Mouse (Mus musculus) macrophage (primary cell): ENCODE measurements around the gene Usp5. TPM values are rescaled to one million over a fixed set of nuclear protein-coding genes. Genes with fewer than 3 reads are reported as not detected.
"Not testable (repeated sequence)": the region's sequence is repeated elsewhere in the genome, so short reads cannot be mapped to it uniquely, and the experiment has no call there.

Experiments
- H3K27ac ChIP-seq: fragments of 350-480 bp; formaldehyde crosslinking; 2 replicates; pipeline ENCODE4 v1.9.0; 2021
- H3K36me3 ChIP-seq: fragments of 350-480 bp; formaldehyde crosslinking; 2 replicates; pipeline ENCODE4 v1.9.0; 2021; ENCODE audit errors: inconsistent target
- H3K4me3 ChIP-seq: fragments of 350-480 bp; formaldehyde crosslinking; 2 replicates; pipeline ENCODE4 v1.9.0; 2021; ENCODE audit errors: inconsistent target
- H3K79me2 ChIP-seq: fragments of 350-480 bp; formaldehyde crosslinking; 2 replicates; pipeline ENCODE4 v1.9.0; 2021; ENCODE audit errors: inconsistent target
- WGBS: methylation state at CpG from one replicate; pipeline ENCODE4 v1.1.7; 2026; ENCODE audit warnings: inconsistent platforms; ENCODE audit not compliant: missing documents; 5-methylcytosine and 5-hydroxymethylcytosine counted together
- polyA plus RNA-seq: library from polyadenylated mRNA; stranded (reverse); fragments of 250-400 nt; gene quantifications from 3 replicates; pipeline ENCODE4 v1.2.4, GENCODE M21; 2018; ENCODE audit warnings: inconsistent platforms

The Usp5 gene
- polyA plus RNA-seq, 1 experiment from 2014 or later, result 61.4 TPM

GRCm38 (mm10) chr6:124803061-124803460 lies 26.2 kb downstream of the Usp5 start:
- Histone ChIP-seq H3K79me2 (peaks cover 4% of the 10 kb centered on the region; the same call in 1 of the 2 replicates), H3K4me3 (no peak overlapping the region), H3K27ac (no peak overlapping the region), H3K36me3 (no peaks in the 10 kb centered on the region)
- 97% methylated on average over 3 of the region's 3 CpGs for WGBS

- H3K4me3 ChIP-seq, H3K27ac ChIP-seq, H3K79me2 ChIP-seq, H3K36me3 ChIP-seq: not testable (repeated sequence)
- 58% methylated on average over 4 of the region's 9 CpGs for WGBS
These were observed 26.9 kb downstream of the Usp5 start for GRCm38 (mm10) chr6:124802400-124802799.

GRCm38 (mm10) chr6:124796200-124796599 lies 33.1 kb downstream of the Usp5 start:
- no peaks in the 10 kb centered on the region for H3K36me3 ChIP-seq
- H3K4me3 ChIP-seq, result no peak overlapping the region
- 90% methylated on average over 2 of the region's 2 CpGs for WGBS
- no peaks in the 10 kb centered on the region for H3K79me2 ChIP-seq
- H3K27ac ChIP-seq, result no peak overlapping the region

DNA sequence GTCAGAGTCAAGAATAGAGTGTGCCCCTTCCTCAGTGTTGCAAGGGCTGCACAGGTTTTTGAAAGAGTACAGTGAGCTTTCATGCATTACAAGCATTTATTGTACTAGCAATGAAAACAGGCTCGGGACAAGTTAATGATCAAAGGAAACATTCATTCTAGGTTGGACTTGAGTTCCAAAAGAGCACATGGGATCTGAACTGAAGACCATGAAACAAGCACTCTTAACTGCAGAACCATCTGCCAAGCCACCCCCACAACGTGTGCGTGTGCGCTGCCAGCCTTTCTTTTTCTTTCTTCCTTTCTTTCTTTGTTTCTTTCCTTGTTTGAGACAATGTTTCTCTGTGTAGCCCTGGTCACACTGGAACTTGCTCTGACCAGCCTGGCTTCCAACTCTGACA lies 33.5 kb downstream of the Usp5 start:
- Histone ChIP-seq H3K36me3 (no peaks in the 10 kb centered on the region), H3K27ac (no peak overlapping the region)
- WGBS, result 94% methylated on average over 4 of the region's 4 CpGs

DNA sequence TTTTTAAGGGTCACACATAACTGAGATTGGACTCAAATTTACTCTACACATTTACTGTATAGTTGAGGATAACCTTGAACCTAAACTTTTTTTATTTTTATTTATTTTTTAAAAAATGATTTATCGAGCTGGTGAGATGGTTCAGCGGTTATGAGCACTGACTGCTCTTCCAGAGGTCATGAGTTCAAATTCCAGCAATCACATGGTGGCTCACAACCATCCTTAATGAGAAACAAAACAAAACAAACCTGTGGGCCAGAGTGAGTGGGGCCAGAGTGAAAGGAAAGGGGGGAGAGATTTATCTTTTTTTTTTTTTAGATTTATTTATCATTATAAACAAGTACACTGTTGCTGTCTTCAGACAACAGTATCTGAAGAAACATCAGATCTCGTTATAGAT lies 37.4 kb downstream of the Usp5 start:
- H3K27ac ChIP-seq, result no peak overlapping the region
- WGBS, result 95% methylated on average over 3 of the region's 3 CpGs
- no peaks in the 10 kb centered on the region for H3K79me2 ChIP-seq
- no peak overlapping the region for H3K4me3 ChIP-seq
- H3K36me3 ChIP-seq, result no peaks in the 10 kb centered on the region

More for the DNA sequence above, 33.5 kb downstream of the Usp5 start:
- Histone ChIP-seq H3K4me3 (no peak overlapping the region), H3K79me2 (no peaks in the 10 kb centered on the region)

- no peaks in the 10 kb centered on the region for H3K36me3 ChIP-seq
- WGBS, result 83% methylated on average over 4 of the region's 4 CpGs
- H3K27ac ChIP-seq, result no peak overlapping the region
- no peaks in the 10 kb centered on the region for H3K79me2 ChIP-seq
- no peak overlapping the region for H3K4me3 ChIP-seq
These were observed 39.2 kb downstream of the Usp5 start for GRCm38 (mm10) chr6:124790121-124790520.

GRCm38 (mm10) chr6:124789519-124789918 lies 39.8 kb downstream of the Usp5 start:
- no peaks in the 10 kb centered on the region for H3K79me2 ChIP-seq
- H3K27ac ChIP-seq, result no peak overlapping the region
- no peaks in the 10 kb centered on the region for H3K36me3 ChIP-seq
- H3K4me3 ChIP-seq, result no peak overlapping the region
- WGBS, result 95% methylated on average over 4 of the region's 4 CpGs

GRCm38 (mm10) chr6:124787722-124788121 lies 41.6 kb downstream of the Usp5 start:
- no peaks in the 10 kb centered on the region for H3K36me3 ChIP-seq
- H3K27ac ChIP-seq, result no peak overlapping the region
- no peaks in the 10 kb centered on the region for H3K79me2 ChIP-seq
- WGBS, result 86% methylated on average over 10 of the region's 10 CpGs
- H3K4me3 ChIP-seq, result no peak overlapping the region

GRCm38 (mm10) chr6:124786756-124787420 lies 42.4 kb downstream of the Usp5 start:
- Histone ChIP-seq H3K27ac (no peak overlapping the region), H3K36me3 (no peaks in the 10 kb centered on the region), H3K4me3 (no peak overlapping the region), H3K79me2 (no peaks in the 10 kb centered on the region)
- 40% methylated on average over 8 of the region's 8 CpGs for WGBS

DNA sequence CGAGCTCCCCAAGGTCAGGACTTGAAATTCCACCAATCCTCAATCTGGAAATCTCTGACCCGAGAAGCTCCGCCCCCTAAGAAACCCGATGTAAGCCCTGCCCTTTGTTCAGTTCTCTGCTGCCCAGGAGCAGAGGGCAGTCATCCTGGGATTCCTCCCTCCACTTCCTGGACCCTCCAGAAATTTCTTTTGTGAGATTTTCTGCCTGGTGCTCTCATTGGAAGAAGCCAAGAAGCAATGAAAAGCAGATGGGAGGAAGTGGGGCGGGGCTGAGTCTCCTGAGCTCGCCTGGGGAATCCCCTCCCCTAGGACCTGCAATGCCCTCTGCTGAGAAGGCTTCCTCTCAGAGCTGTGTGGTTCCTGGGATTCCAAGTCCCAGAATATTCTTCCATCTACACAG lies 46.8 kb downstream of the Usp5 start:
- WGBS, result 12% methylated on average over 6 of the region's 6 CpGs
- Histone ChIP-seq H3K4me3 (peak overlapping the region; percentile 23; the same call in 1 of the 2 replicates), H3K79me2 (no peaks in the 10 kb centered on the region), H3K27ac (no peak overlapping the region), H3K36me3 (no peaks in the 10 kb centered on the region)

DNA sequence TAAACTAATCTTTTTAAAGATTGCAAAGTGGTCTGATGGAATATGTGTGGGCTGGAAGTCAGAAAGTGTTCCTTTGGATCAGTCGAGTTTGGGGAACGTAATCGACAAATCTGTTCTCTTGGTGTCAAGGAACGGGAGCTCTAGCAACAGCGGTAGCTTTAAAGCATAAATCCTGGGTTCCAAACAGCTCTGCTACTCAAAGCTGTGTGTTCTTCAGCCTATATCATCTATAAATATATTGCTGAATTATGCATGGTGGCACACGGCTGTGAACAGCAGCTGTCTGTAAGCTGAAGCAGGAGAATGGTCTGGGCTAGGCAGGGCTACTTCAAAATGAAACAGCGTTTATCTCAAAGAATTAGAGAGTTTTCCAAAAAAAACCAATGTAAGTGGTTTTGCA lies 48.4 kb downstream of the Usp5 start:
- Histone ChIP-seq H3K27ac (no peak overlapping the region), H3K36me3 (no peaks in the 10 kb centered on the region), H3K79me2 (no peaks in the 10 kb centered on the region), H3K4me3 (no peak overlapping the region)
- 82% methylated on average over 5 of the region's 7 CpGs for WGBS

DNA sequence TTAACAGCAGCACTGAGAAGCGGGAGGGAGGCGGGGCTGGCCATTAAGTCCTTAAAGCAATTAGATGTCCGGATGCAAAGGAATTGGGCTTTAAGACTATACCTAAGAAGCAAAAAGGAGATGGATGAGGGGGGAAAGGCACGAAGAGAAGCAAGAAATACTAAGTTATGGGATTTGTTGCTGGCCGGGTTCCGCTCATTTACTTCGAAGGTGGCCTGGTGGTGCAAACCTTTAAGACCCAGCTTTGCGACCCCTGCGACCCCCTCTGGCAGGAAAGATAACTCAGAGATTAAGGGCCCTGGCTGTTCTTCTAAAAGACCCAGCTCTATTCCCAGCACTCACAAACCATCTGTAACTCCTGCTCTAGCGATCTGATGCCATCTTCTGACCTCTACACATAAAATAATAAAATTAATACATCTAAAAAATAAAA lies 49.3 kb downstream of the Usp5 start:
- 26% methylated on average over 9 of the region's 10 CpGs for WGBS
- H3K27ac ChIP-seq, result no peak overlapping the region
- no peaks in the 10 kb centered on the region for H3K36me3 ChIP-seq
- peak overlapping the region; percentile 4; the same call in 1 of the 2 replicates for H3K4me3 ChIP-seq
- H3K79me2 ChIP-seq, result no peaks in the 10 kb centered on the region

- Histone ChIP-seq H3K79me2 (no peaks in the 10 kb centered on the region), H3K4me3 (peak within 1 kb of the TSS; percentile 4; the same call in 1 of the 2 replicates), H3K36me3 (no peaks in the 10 kb centered on the region), H3K27ac (no peak within 1 kb of the TSS)
- WGBS, result 4% methylated on average over 21 of the region's 23 CpGs
These were observed 49.9 kb downstream of the Usp5 start, which contains the start of gene Lrrc23 for GRCm38 (mm10) chr6:124779222-124779983. Gene Lrrc23, minus strand, starts transcription at chr6:124779727.

DNA sequence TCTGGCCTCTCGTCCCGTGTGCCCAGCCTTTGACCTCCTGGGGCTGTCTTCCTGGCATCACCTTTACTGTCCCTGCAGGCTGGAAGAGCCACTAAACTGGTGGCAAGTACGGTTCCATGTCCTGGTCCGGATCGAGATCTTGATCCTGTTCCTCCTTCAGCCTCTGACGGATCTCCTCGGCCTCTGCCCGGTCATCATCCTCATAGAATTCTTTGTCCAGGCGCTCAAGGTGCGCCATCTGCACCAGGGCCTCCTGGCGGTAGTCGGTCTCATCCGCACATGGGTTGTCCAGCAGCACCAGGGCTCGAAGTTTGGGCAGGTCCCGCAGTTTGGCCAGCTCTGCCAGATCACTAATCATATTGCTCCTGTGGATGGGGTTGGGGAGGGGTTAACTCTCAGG lies 58.8 kb downstream of the Usp5 start:
- Histone ChIP-seq H3K79me2 (no peaks in the 10 kb centered on the region), H3K4me3 (no peak overlapping the region), H3K36me3 (no peaks in the 10 kb centered on the region), H3K27ac (no peak overlapping the region)
- WGBS, result 94% methylated on average over 13 of the region's 15 CpGs

DNA sequence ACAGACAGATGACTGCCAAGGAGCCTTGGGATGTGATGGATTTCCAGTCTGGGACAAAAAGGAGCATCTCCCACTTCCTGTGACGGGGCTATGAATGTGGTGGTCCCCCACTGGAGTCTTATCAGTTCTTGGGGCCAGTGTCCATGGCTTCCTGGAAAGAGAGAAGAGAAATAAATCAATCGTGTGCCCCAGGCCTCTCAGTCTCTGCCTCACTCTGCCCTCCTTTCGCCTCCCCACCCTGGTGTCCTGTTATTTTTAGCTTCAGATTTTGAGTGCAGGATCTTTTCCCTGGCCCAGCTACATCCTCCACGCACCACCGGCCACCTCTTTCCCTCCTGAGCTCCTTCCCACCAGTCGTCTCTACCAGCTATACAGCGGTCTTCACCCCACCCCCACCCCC lies 59.3 kb downstream of the Usp5 start:
- WGBS, result 84% methylated on average over 7 of the region's 7 CpGs
- H3K27ac ChIP-seq, result no peak overlapping the region
- no peaks in the 10 kb centered on the region for H3K79me2 ChIP-seq
- no peaks in the 10 kb centered on the region for H3K36me3 ChIP-seq
- H3K4me3 ChIP-seq, result no peak overlapping the region
